Mouse (Mus musculus) lung, embryonic 16.5 days (tissue): ENCODE results near the gene Dlg3. TPM values are rescaled to one million over a fixed set of nuclear protein-coding genes. Genes with fewer than 3 reads are reported as not detected.

Experiments
- ATAC-seq: fragments of 200-750 bp; cut with Nextera tagmentation; 2 replicates; pipeline ENCODE4 v1.8.0; 2017; ENCODE audit warnings: low read depth, mild to moderate bottlenecking, moderate library complexity
- H3K27ac ChIP-seq: fragments of 300-500 bp; sonication (generic); 2 replicates; pipeline ENCODE4 v1.5.1; 2014; ENCODE audit warnings: mild to moderate bottlenecking, control low read depth, low read length
- H3K27me3 ChIP-seq: fragments of 300-500 bp; sonication (generic); 2 replicates; pipeline ENCODE4 v1.6.1; 2014; ENCODE audit warnings: low read depth, low read length, mixed read lengths; ENCODE audit not compliant: control insufficient read depth, insufficient read depth
- H3K36me3 ChIP-seq: fragments of 300-500 bp; sonication (generic); 2 replicates; pipeline ENCODE4 v1.6.1; 2014; ENCODE audit warnings: low read length; ENCODE audit not compliant: control insufficient read depth, insufficient read depth
- H3K4me1 ChIP-seq: fragments of 300-500 bp; sonication (generic); replicated peaks from 2 replicates; pipeline ENCODE4 v1.6.1; 2014; ENCODE audit warnings: low read length, mixed read lengths; ENCODE audit not compliant: control insufficient read depth, insufficient read depth
- H3K4me2 ChIP-seq: fragments of 300-500 bp; sonication (generic); 2 replicates; pipeline ENCODE4 v1.6.1; 2014; ENCODE audit warnings: low read depth, low read length, control low read depth
- H3K4me3 ChIP-seq: fragments of 300-500 bp; sonication (generic); 2 replicates; pipeline ENCODE4 v1.5.1; 2014; ENCODE audit warnings: mild to moderate bottlenecking, low read length, control low read depth
- H3K9ac ChIP-seq: fragments of 300-500 bp; sonication (generic); 2 replicates; pipeline ENCODE4 v1.6.1; 2014; ENCODE audit warnings: low read length, control low read depth
- H3K9me3 ChIP-seq: fragments of 300-500 bp; sonication (generic); 2 replicates; pipeline ENCODE4 v1.6.1; 2016; ENCODE audit warnings: low read length; ENCODE audit not compliant: control insufficient read depth
- WGBS: fragments of 180-500 bp; shearing (Covaris S2); extraction: QIAGEN DNeasy Blood & Tissue Kit; methylation state at CpG from one replicate; pipeline ENCODE4 v1.1.7; 2014; 5-methylcytosine and 5-hydroxymethylcytosine counted together
- polyA plus RNA-seq: library from polyadenylated mRNA; unstranded; fragments of >200 nt; fragmentation: Nextera tagmentation; extraction: Ambion mirVana; gene quantifications from 2 replicates; pipeline ENCODE4 v1.2.1, GENCODE M21; 2015

Dlg3 gene
- polyA plus RNA-seq, 1 experiment from 2014 or later = 6.7 TPM

- Histone ChIP-seq H3K27ac (no peak overlapping the region), H3K4me2 (no peak overlapping the region), H3K36me3 (no peaks in the 10 kb centered on the region; the same call in none of the 2 replicates), H3K9ac (no peak overlapping the region), H3K9me3 (no peaks in the 10 kb centered on the region), H3K4me1 (no peaks in the 10 kb centered on the region), H3K27me3 (no peaks in the 10 kb centered on the region), H3K4me3 (no peak overlapping the region)
- ATAC-seq = no peak
- 72% methylated on average over 7 of the region's 7 CpGs for WGBS
These were observed 48.2 kb downstream of the Dlg3 start for GRCm38 (mm10) chrX:100815766-100816165.

- peak; percentile 47 for ATAC-seq
- Histone ChIP-seq H3K4me3 (no peak overlapping the region), H3K27ac (no peak overlapping the region), H3K9me3 (no peaks in the 10 kb centered on the region), H3K4me2 (no peak overlapping the region), H3K4me1 (no peaks in the 10 kb centered on the region), H3K36me3 (no peaks in the 10 kb centered on the region; the same call in 1 of the 2 replicates), H3K9ac (no peak overlapping the region), H3K27me3 (no peaks in the 10 kb centered on the region)
- WGBS = 82% methylated on average over 9 of the region's 9 CpGs
These were observed 51.2 kb downstream of the Dlg3 start for GRCm38 (mm10) chrX:100818681-100819080.

GRCm38 (mm10) chrX:100821149-100821548, 53.6 kb downstream of the Dlg3 start:
- no peaks in the 10 kb centered on the region for H3K27me3 ChIP-seq
- no peaks in the 10 kb centered on the region for H3K4me1 ChIP-seq
- H3K36me3 ChIP-seq = no peaks in the 10 kb centered on the region
- no peak overlapping the region for H3K9ac ChIP-seq
- no peak overlapping the region for H3K4me3 ChIP-seq
- no peak for ATAC-seq
- H3K27ac ChIP-seq = no peak overlapping the region
- H3K9me3 ChIP-seq = no peaks in the 10 kb centered on the region
- WGBS = 74% methylated on average over 1 of the region's 1 CpGs
- H3K4me2 ChIP-seq = no peak overlapping the region

DNA sequence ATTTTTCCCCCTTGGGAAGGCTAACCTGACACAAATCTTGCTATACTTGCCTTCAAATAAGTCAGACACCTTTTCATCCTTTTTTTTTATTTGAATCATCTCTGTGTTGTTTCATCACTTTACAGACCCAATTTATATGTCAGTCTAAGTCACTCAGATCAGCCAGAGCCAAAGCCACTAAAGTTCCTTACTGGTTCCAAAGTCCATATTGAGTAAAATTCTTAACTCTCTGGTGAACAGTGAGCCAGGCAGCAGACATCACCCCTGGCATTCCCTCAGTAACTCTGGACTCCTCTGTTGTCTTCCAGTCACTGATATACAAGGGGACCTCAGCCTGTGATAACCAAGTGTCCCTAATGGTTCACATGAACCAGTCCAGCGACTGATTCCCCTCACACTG, 58.0 kb downstream of the Dlg3 start:
- 68% methylated on average over 1 of the region's 1 CpGs for WGBS

GRCm38 (mm10) chrX:100832806-100833205, 65.3 kb downstream of the Dlg3 start:
- Histone ChIP-seq H3K36me3 (no peaks in the 10 kb centered on the region), H3K9me3 (no peaks in the 10 kb centered on the region), H3K9ac (no peak overlapping the region), H3K27me3 (no peaks in the 10 kb centered on the region; the same call in 1 of the 2 replicates), H3K4me2 (no peak overlapping the region), H3K4me3 (no peak overlapping the region), H3K4me1 (no peaks in the 10 kb centered on the region), H3K27ac (no peak overlapping the region)
- ATAC-seq = no peak
- WGBS = 77% methylated on average over 2 of the region's 2 CpGs

More for the DNA sequence above, 58.0 kb downstream of the Dlg3 start:
- Histone ChIP-seq H3K36me3 (no peaks in the 10 kb centered on the region), H3K4me2 (no peak overlapping the region), H3K4me1 (no peaks in the 10 kb centered on the region), H3K27ac (no peak overlapping the region), H3K9ac (no peak overlapping the region), H3K4me3 (no peak overlapping the region), H3K9me3 (no peaks in the 10 kb centered on the region), H3K27me3 (no peaks in the 10 kb centered on the region)
- ATAC-seq = no peak

- Histone ChIP-seq H3K9ac (no peak overlapping the region), H3K27ac (no peak overlapping the region), H3K4me1 (no peaks in the 10 kb centered on the region), H3K4me2 (no peak overlapping the region), H3K36me3 (no peaks in the 10 kb centered on the region), H3K27me3 (no peaks in the 10 kb centered on the region; the same call in 1 of the 2 replicates), H3K4me3 (no peak overlapping the region), H3K9me3 (no peaks in the 10 kb centered on the region)
- ATAC-seq = no peak
These were observed 71.7 kb downstream of the Dlg3 start for GRCm38 (mm10) chrX:100839211-100839610.

Other genes starting within 250 kb of the Dlg3 start
- not detected in 2 replicates for gene Dgat2l6, start 242.9 kb upstream of the Dlg3 start, polyA plus RNA-seq
- gene Awat1, start 195.5 kb upstream of the Dlg3 start, polyA plus RNA-seq = not detected in 2 replicates
- 0.15 TPM in 1 of 2 replicates, not detected in the other for gene P2ry4, start 172.9 kb upstream of the Dlg3 start, polyA plus RNA-seq
- gene Arr3, start 162.2 kb upstream of the Dlg3 start, polyA plus RNA-seq = not detected in 2 replicates
- 33.2 and 33.5 TPM in 2 replicates for gene Kif4, start 142.0 kb upstream of the Dlg3 start, polyA plus RNA-seq
- gene Pdzd11, start 141.2 kb upstream of the Dlg3 start, polyA plus RNA-seq = 99.3 and 103 TPM in 2 replicates
- 0.49 and 1.2 TPM in 2 replicates for gene Gdpd2, start 37.8 kb upstream of the Dlg3 start, polyA plus RNA-seq